Mouse (Mus musculus) gastrocnemius, adult 2 months (tissue): ENCODE measurements around the gene Marveld3. TPM values are rescaled to one million over a fixed set of nuclear protein-coding genes. Genes with fewer than 3 reads are reported as not detected.

Source experiments
- DNase-seq: peaks from one replicate; pipeline ENCODE4 v3.0.0; 2022
- H3K27ac ChIP-seq: fragments of 200-600 bp; 2 replicates; pipeline ENCODE4 v1.8.1; 2022; ENCODE audit warnings: mild to moderate bottlenecking
- H3K4me3 ChIP-seq: fragments of 200-600 bp; 2 replicates; pipeline ENCODE4 v1.8.1; 2022; ENCODE audit warnings: mild to moderate bottlenecking, moderate library complexity
- CTCF ChIP-seq: fragments of 200-600 bp; IDR thresholded peaks from 2 replicates; pipeline ENCODE4 v1.8.1; 2022; ENCODE audit warnings: antibody characterized with exemption, mild to moderate bottlenecking, moderate library complexity
- intact Hi-C: fragments of 180-260 bp; cut with DNase I; formaldehyde crosslinking; loops from one replicate; pipeline ENCODE4 v1.15.1; 2025
- total RNA-seq, 2 experiments: library from RNA; stranded (reverse); gene quantifications; 2 replicates each; pipeline ENCODE4 v1.2.3; 2021

Marveld3 gene
- total RNA-seq, 2 experiments from 2014 or later = not detected

- Histone ChIP-seq H3K4me3 (no peak overlapping the region), H3K27ac (no peak overlapping the region)
- intact Hi-C loops = no loop called here
- no peak for TF ChIP-seq CTCF
- no peak for DNase-seq
Measured at GRCm38 (mm10) chr8:109907376-109907775, 54.6 kb downstream of the Marveld3 start.

- no peak overlapping the region for H3K27ac ChIP-seq
- H3K4me3 ChIP-seq = no peak overlapping the region
- intact Hi-C loops = no loop called here
- no peak for TF ChIP-seq CTCF
- no peak for DNase-seq
Measured at GRCm38 (mm10) chr8:109906907-109907306, 55.1 kb downstream of the Marveld3 start.

DNA sequence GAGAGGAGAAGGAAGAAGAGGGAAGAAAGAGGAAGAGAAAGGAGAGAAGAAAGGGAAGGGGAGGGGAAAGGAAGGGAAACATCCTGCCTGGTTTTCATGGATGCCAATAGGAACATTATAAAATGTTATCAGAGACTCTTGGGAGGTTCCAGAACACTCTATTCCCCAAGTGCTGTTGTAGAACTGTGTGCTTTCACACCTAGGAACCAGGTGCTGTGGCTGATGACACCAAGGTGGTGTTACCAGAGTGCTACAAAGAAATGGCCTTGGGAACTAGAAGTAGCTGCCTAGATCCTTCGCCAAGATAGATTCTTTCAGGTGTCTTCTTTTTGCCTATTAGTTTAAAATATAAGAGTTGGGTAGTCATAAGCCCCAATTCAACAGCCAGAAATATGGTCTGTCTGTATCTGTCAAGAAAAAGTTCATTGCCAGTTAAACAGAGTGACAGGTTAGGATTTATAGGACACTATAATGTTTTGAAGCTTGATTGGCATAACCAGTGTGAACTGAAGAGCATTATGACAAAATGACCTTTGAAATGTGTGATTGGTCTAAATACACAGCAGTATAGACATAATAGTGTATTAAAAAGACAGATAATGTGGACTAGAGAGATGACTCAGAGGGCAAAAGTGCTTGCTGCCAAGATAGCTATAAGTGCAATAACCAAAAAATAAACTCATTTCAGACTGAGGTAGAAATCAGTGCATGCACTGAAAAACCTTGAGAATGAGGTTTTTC is 56.9 kb downstream of the Marveld3 start:
- DNase-seq = no peak
- intact Hi-C loops = no loop called here
- H3K27ac ChIP-seq = no peak overlapping the region
- H3K4me3 ChIP-seq = no peak overlapping the region
- TF ChIP-seq CTCF = no peak

GRCm38 (mm10) chr8:109903909-109904469 is 58.0 kb downstream of the Marveld3 start:
- intact Hi-C loops = no loop called here
- DNase-seq = no peak
- no peak overlapping the region for H3K4me3 ChIP-seq
- TF ChIP-seq CTCF = no peak
- no peak overlapping the region for H3K27ac ChIP-seq

- Histone ChIP-seq H3K27ac (no peak overlapping the region), H3K4me3 (no peak overlapping the region)
- no peak for DNase-seq
- TF ChIP-seq CTCF = peak; percentile 5; the same call in 1 of the 2 replicates
- intact Hi-C loops = no loop called here
Measured at GRCm38 (mm10) chr8:109902379-109902778, 59.6 kb downstream of the Marveld3 start.

Other genes starting within 250 kb of the Marveld3 start
- gene Atxn1l, start 224.5 kb downstream of the Marveld3 start, total RNA-seq = 10 to 100 TPM; 20.4 to 21.9 TPM
- 10 to 100 TPM; 39.9 to 40.0 TPM for gene Ap1g1, start 183.6 kb downstream of the Marveld3 start, total RNA-seq
- 1 to 10 TPM; 2.4 to 2.9 TPM for gene Phlpp2, start 93.7 kb downstream of the Marveld3 start, total RNA-seq
- not detected for gene Tat, start 28.2 kb upstream of the Marveld3 start, total RNA-seq
- not detected for gene Chst4, start 77.5 kb upstream of the Marveld3 start, total RNA-seq
- 1 to 10 TPM; 4.9 to 6.8 TPM for gene Zfp612, start 117.5 kb upstream of the Marveld3 start, total RNA-seq
- gene Gm21964, start 139.0 kb upstream of the Marveld3 start, total RNA-seq = not detected
- gene Gm17720, start 140.6 kb upstream of the Marveld3 start, total RNA-seq = not detected
- not detected for gene Calb2, start 206.0 kb upstream of the Marveld3 start, total RNA-seq